Mouse (Mus musculus): ENCODE measurements around the gene Gba2.
"Not testable (repeated sequence)": the region's sequence is repeated elsewhere in the genome, so short reads cannot be mapped to it uniquely, and the experiment has no call there.

The Gba2 gene

GRCm38 (mm10) chr4:43578376-43579204 is at the start of gene Gba2, which contains the start of gene Rgp1:
Gene Gba2, minus strand, starts transcription at chr4:43578873.
Gene Rgp1, plus strand, starts transcription at chr4:43578715.
- peak; percentile 86 to 90 for DNase-seq

- DNase-seq: no peak
Observed at GRCm38 (mm10) chr4:43620146-43620778, 41.6 kb upstream of the Gba2 start.

GRCm38 (mm10) chr4:43613060-43613730 is 34.5 kb upstream of the Gba2 start:
- no peak for DNase-seq

GRCm38 (mm10) chr4:43612534-43612933 is 33.9 kb upstream of the Gba2 start:
- DNase-seq: no peak

- no peak for DNase-seq
Observed at GRCm38 (mm10) chr4:43604751-43605685, 26.3 kb upstream of the Gba2 start.

- no peak for DNase-seq
Observed at GRCm38 (mm10) chr4:43604099-43604498, 25.4 kb upstream of the Gba2 start.

GRCm38 (mm10) chr4:43600195-43600934 is 21.7 kb upstream of the Gba2 start:
- no peak for DNase-seq

GRCm38 (mm10) chr4:43598650-43599380 is 20.1 kb upstream of the Gba2 start:
- no peak for DNase-seq

GRCm38 (mm10) chr4:43598200-43598599 is 19.5 kb upstream of the Gba2 start:
- DNase-seq: no peak

GRCm38 (mm10) chr4:43596597-43596996 is 17.9 kb upstream of the Gba2 start:
- DNase-seq: not testable (repeated sequence)

- no peak for DNase-seq
Observed at GRCm38 (mm10) chr4:43593453-43593852, 14.8 kb upstream of the Gba2 start.

- no peak for DNase-seq
Observed at GRCm38 (mm10) chr4:43591961-43592360, 13.3 kb upstream of the Gba2 start.

GRCm38 (mm10) chr4:43591543-43591942 is 12.9 kb upstream of the Gba2 start:
- DNase-seq: no peak

GRCm38 (mm10) chr4:43587681-43588080 is 9.0 kb upstream of the Gba2 start:
- DNase-seq: no peak

GRCm38 (mm10) chr4:43586411-43586810 is 7.7 kb upstream of the Gba2 start:
- DNase-seq: no peak

GRCm38 (mm10) chr4:43585682-43586081 is 7.0 kb upstream of the Gba2 start:
- no peak for DNase-seq

GRCm38 (mm10) chr4:43584444-43585416 is 6.1 kb upstream of the Gba2 start, which contains the start of gene Msmp:
Gene Msmp, minus strand, starts transcription at chr4:43584494.
- DNase-seq: no peak

GRCm38 (mm10) chr4:43583421-43583820 is 4.7 kb upstream of the Gba2 start:
- no peak for DNase-seq

- DNase-seq: no peak
Observed at GRCm38 (mm10) chr4:43582241-43582640, 3.6 kb upstream of the Gba2 start.

- no peak for DNase-seq
Observed at GRCm38 (mm10) chr4:43581381-43581780, 2.7 kb upstream of the Gba2 start.

All from cerebellum, postnatal 14 days (tissue).